Mouse (Mus musculus): ENCODE results near the gene Myl6. TPM values are rescaled to one million over a fixed set of nuclear protein-coding genes. Genes with fewer than 3 reads are reported as not detected.
A peak's percentile ranks its signal among the peaks of the same experiment; 100 is the strongest.

Myl6 gene
- polyA plus RNA-seq, 1 experiment from 2014 or later = 852 TPM

- Histone ChIP-seq H3K27me3 (ENCODE audit: control insufficient read depth, insufficient read depth, low read depth, low read length) (no peaks in the 10 kb centered on the region), H3K4me1 (ENCODE audit: control insufficient read depth, insufficient read depth, low read length) (peaks cover 24% of the 10 kb centered on the region)
- WGBS = 44% methylated on average over 4 of the region's 4 CpGs
Observed at GRCm38 (mm10) chr10:128489785-128490184, 4.2 kb downstream of the Myl6 start.

GRCm38 (mm10) chr10:128489380-128489779 lies 4.6 kb downstream of the Myl6 start:
- Histone ChIP-seq H3K9me3 (replicated peaks; ENCODE audit: control insufficient read depth, low read length, poor library complexity, severe bottlenecking) (no peaks in the 10 kb centered on the region), H3K27me3 (ENCODE audit: control insufficient read depth, insufficient read depth, low read depth, low read length) (no peaks in the 10 kb centered on the region), H3K4me2 (ENCODE audit: low read length) (no peak overlapping the region), H3K9ac (ENCODE audit: low read depth, low read length) (no peak overlapping the region), H3K4me3 (ENCODE audit: low read depth, low read length) (no peak overlapping the region), H3K4me1 (ENCODE audit: control insufficient read depth, insufficient read depth, low read length) (peaks cover 21% of the 10 kb centered on the region), H3K27ac (ENCODE audit: low read length) (no peak overlapping the region), H3K36me3 (ENCODE audit: control insufficient read depth, insufficient read depth, low read length) (peaks cover 48% of the 10 kb centered on the region)
- ATAC-seq = no peak
- WGBS = 68% methylated on average over 5 of the region's 5 CpGs

More at GRCm38 (mm10) chr10:128489785-128490184, 4.2 kb downstream of the Myl6 start:
- Histone ChIP-seq H3K4me3 (ENCODE audit: low read depth, low read length) (no peak overlapping the region), H3K36me3 (ENCODE audit: control insufficient read depth, insufficient read depth, low read length) (peaks cover 48% of the 10 kb centered on the region), H3K27ac (ENCODE audit: low read length) (0 out of 2 replicates have a peak overlapping the region, but pooled peaks have one; percentile 33), H3K9ac (ENCODE audit: low read depth, low read length) (no peak overlapping the region), H3K9me3 (replicated peaks; ENCODE audit: control insufficient read depth, low read length, poor library complexity, severe bottlenecking) (no peaks in the 10 kb centered on the region), H3K4me2 (ENCODE audit: low read length) (no peak overlapping the region)
- ATAC-seq = no peak

GRCm38 (mm10) chr10:128488776-128489175 lies 5.2 kb downstream of the Myl6 start:
- no peak overlapping the region for H3K4me3 ChIP-seq (ENCODE audit: low read depth, low read length)
- no peak overlapping the region for H3K4me2 ChIP-seq (ENCODE audit: low read length)
- 90% methylated on average over 4 of the region's 4 CpGs for WGBS
- H3K27me3 ChIP-seq (ENCODE audit: control insufficient read depth, insufficient read depth, low read depth, low read length) = no peaks in the 10 kb centered on the region
- H3K4me1 ChIP-seq (ENCODE audit: control insufficient read depth, insufficient read depth, low read length) = peaks cover 21% of the 10 kb centered on the region
- H3K36me3 ChIP-seq (ENCODE audit: control insufficient read depth, insufficient read depth, low read length) = peaks cover 50% of the 10 kb centered on the region
- H3K9me3 ChIP-seq (replicated peaks; ENCODE audit: control insufficient read depth, low read length, poor library complexity, severe bottlenecking) = no peaks in the 10 kb centered on the region
- no peak for ATAC-seq
- no peak overlapping the region for H3K9ac ChIP-seq (ENCODE audit: low read depth, low read length)
- no peak overlapping the region for H3K27ac ChIP-seq (ENCODE audit: low read length)

DNA sequence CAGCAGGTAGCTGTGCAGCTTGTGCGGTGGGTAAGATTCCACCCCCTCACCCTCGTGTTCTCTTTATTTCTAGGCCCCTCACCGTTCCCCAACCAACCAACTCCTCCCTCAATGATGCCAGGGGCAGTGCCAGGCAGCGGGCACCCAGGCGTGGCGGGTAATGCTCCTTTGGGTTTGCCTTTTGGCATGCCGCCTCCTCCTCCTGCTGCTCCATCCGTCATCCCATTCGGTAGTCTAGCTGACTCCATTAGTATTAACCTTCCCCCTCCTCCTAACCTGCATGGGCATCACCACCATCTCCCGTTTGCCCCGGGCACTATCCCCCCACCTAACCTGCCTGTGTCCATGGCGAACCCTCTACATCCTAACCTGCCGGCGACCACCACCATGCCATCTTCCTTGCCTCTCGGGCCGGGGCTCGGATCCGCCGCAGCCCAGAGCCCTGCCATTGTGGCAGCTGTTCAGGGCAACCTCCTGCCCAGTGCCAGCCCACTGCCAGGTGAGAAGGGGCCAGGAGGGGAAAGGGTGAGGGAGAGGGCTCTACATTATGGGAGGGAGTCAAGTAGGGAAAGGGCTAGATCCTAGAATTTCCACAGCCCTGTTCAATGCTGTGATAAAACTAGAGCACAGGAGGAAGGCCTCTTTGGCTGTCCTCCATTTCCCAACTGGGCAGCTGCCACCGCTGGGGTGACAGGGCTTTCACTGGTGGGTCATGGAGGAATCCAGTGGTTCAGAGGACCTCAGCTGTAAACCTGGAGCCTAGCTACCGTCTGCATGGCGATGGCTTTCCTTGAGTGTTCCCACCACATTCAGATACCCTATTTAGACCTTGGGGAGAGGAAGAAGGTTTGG lies 5.9 kb downstream of the Myl6 start:
- H3K36me3 ChIP-seq (ENCODE audit: control insufficient read depth, insufficient read depth, low read length) = peaks cover 57% of the 10 kb centered on the region
- no peak for ATAC-seq
- 93% methylated on average over 22 of the region's 22 CpGs for WGBS

DNA sequence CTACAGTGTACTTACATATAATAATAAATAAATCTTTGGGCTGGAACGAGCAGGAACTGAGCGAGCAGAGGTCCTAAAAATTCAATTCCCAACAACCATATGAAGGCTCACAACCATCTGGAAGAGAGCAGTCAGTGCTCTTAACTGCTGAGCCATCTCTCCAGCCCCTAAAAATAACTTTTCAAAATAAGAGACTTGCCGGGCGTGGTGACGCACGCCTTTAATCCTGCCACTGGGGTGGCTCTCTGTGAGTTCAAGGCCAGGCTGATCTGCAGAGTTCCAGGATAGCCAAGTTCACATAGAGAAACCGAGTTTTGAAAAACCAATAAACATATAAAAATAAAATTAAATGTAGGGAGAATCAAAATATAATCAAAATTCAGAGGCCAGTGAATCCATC lies 7.6 kb downstream of the Myl6 start:
- H3K4me3 ChIP-seq (ENCODE audit: low read depth, low read length) = no peak overlapping the region
- H3K27me3 ChIP-seq (ENCODE audit: control insufficient read depth, insufficient read depth, low read depth, low read length) = no peaks in the 10 kb centered on the region
- WGBS = 91% methylated on average over 7 of the region's 7 CpGs
- peaks cover 10% of the 10 kb centered on the region for H3K4me1 ChIP-seq (ENCODE audit: control insufficient read depth, insufficient read depth, low read length)
- H3K36me3 ChIP-seq (ENCODE audit: control insufficient read depth, insufficient read depth, low read length) = peaks cover 69% of the 10 kb centered on the region
- H3K9me3 ChIP-seq (replicated peaks; ENCODE audit: control insufficient read depth, low read length, poor library complexity, severe bottlenecking) = no peaks in the 10 kb centered on the region
- no peak for ATAC-seq
- no peak overlapping the region for H3K9ac ChIP-seq (ENCODE audit: low read depth, low read length)
- H3K4me2 ChIP-seq (ENCODE audit: low read length) = no peak overlapping the region
- H3K27ac ChIP-seq (ENCODE audit: low read length) = no peak overlapping the region

More for the DNA sequence above, 5.9 kb downstream of the Myl6 start:
- Histone ChIP-seq H3K4me3 (ENCODE audit: low read depth, low read length) (no peak overlapping the region), H3K27me3 (ENCODE audit: control insufficient read depth, insufficient read depth, low read depth, low read length) (no peaks in the 10 kb centered on the region), H3K9ac (ENCODE audit: low read depth, low read length) (no peak overlapping the region), H3K27ac (ENCODE audit: low read length) (no peak overlapping the region), H3K9me3 (replicated peaks; ENCODE audit: control insufficient read depth, low read length, poor library complexity, severe bottlenecking) (no peaks in the 10 kb centered on the region), H3K4me2 (ENCODE audit: low read length) (no peak overlapping the region), H3K4me1 (ENCODE audit: control insufficient read depth, insufficient read depth, low read length) (peaks cover 21% of the 10 kb centered on the region)

DNA sequence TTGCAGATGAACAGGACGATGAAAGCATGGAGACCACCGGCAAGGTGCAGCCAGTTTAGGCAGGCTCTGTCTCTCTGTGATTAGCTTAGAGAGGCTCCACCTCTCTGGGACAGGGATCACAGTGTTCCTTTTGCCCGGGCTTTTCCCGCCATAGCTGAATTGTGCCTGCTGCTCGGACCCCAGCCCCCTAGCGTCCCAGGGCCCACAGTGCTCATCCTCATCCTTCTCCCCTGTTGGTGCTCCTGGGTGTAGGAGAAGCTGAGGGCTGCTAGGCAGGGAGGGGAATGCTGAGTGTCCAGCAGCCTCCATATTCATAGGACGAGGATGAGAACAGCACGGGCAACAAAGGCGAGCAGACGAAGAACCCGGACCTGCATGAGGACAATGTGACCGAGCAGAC lies 19.6 kb downstream of the Myl6 start:
- WGBS = 88% methylated on average over 12 of the region's 12 CpGs
- Histone ChIP-seq H3K36me3 (ENCODE audit: control insufficient read depth, insufficient read depth, low read length) (peaks cover 59% of the 10 kb centered on the region), H3K9ac (ENCODE audit: low read depth, low read length) (no peak overlapping the region), H3K4me1 (ENCODE audit: control insufficient read depth, insufficient read depth, low read length) (no peaks in the 10 kb centered on the region), H3K4me2 (ENCODE audit: low read length) (no peak overlapping the region), H3K27ac (ENCODE audit: low read length) (no peak overlapping the region), H3K27me3 (ENCODE audit: control insufficient read depth, insufficient read depth, low read depth, low read length) (no peaks in the 10 kb centered on the region), H3K9me3 (replicated peaks; ENCODE audit: control insufficient read depth, low read length, poor library complexity, severe bottlenecking) (no peaks in the 10 kb centered on the region), H3K4me3 (ENCODE audit: low read depth, low read length) (no peak overlapping the region)
- no peak for ATAC-seq

DNA sequence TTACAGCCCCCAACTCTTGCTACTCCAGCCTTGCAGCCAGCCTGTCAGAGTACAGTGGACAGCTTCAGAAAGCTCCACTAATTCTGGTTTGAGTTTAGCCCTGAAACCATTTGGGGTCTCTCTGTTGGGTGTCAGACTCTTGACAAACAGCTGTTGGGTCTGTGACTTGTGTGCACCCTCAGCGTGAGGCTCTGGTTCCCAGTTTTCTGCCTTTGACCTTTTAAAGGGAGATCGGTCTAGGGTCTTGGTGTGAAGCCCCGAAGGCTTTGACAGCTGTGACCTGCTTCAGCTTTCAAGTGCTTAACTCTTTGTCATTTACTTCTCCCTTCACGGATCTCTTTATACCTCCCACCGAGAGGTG lies 33.7 kb downstream of the Myl6 start:
- Histone ChIP-seq H3K36me3 (ENCODE audit: control insufficient read depth, insufficient read depth, low read length) (peaks cover 25% of the 10 kb centered on the region), H3K27me3 (ENCODE audit: control insufficient read depth, insufficient read depth, low read depth, low read length) (no peaks in the 10 kb centered on the region), H3K4me3 (ENCODE audit: low read depth, low read length) (peak overlapping the region; percentile 90), H3K4me2 (ENCODE audit: low read length) (peak overlapping the region; percentile 92), H3K27ac (ENCODE audit: low read length) (peak overlapping the region; percentile 97), H3K4me1 (ENCODE audit: control insufficient read depth, insufficient read depth, low read length) (peaks cover 9% of the 10 kb centered on the region), H3K9me3 (replicated peaks; ENCODE audit: control insufficient read depth, low read length, poor library complexity, severe bottlenecking) (no peaks in the 10 kb centered on the region), H3K9ac (ENCODE audit: low read depth, low read length) (peak overlapping the region; percentile 96)
- no peak for ATAC-seq
- 1% methylated on average over 5 of the region's 5 CpGs for WGBS

GRCm38 (mm10) chr10:128459409-128460269 lies 34.3 kb downstream of the Myl6 start:
- peak overlapping the region; percentile 97 for H3K27ac ChIP-seq (ENCODE audit: low read length)
- whole genome bisulfite sequencing = under 1% methylated on average over 24 of the region's 67 CpGs
- peaks cover 21% of the 10 kb centered on the region for H3K36me3 ChIP-seq (ENCODE audit: control insufficient read depth, insufficient read depth, low read length)
- H3K27me3 ChIP-seq (ENCODE audit: control insufficient read depth, insufficient read depth, low read depth, low read length) = no peaks in the 10 kb centered on the region
- ATAC-seq = peak; percentile 40
- no peaks in the 10 kb centered on the region for H3K9me3 ChIP-seq (replicated peaks; ENCODE audit: control insufficient read depth, low read length, poor library complexity, severe bottlenecking)
- H3K4me2 ChIP-seq (ENCODE audit: low read length) = peak overlapping the region; percentile 92
- peaks cover 11% of the 10 kb centered on the region for H3K4me1 ChIP-seq (ENCODE audit: control insufficient read depth, insufficient read depth, low read length)
- H3K9ac ChIP-seq (ENCODE audit: low read depth, low read length) = peak overlapping the region; percentile 96
- peak overlapping the region; percentile 90 for H3K4me3 ChIP-seq (ENCODE audit: low read depth, low read length)
